ENCODE assay signal across 9 mouse cellular contexts in the genomic region with DNA sequence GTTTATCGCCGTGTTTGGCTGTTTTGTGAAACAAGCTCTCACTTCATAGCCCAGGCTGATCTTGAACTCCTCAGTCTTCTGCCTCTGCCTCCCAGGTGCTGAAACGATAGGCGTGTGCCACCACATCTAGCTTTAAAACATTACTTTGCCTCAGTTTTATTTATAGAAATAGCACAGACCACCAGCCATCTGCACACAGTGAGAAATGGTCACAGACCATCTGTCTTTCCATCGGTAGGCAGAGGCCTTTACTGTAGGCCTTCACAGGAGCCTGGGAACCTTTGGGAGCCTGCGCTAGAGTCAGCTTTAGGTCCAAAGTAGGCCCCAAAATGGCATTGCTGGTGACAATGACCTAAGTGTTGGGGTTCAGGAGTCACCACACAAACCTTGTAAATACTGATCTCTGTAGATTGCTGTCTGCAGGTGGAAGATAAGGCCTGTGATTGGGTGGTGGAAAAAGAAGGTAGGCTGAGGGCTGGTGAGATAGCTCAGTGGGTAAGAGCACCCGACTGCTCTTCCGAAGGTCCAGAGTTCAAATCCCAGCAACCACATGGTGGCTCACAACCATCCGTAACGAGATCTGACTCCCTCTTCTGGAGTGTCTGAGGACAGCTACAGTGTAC.
"Had no signal": no experiment of that assay in that cellular context is flagged by ENCODE, and none has a peak within 500 bp of the region (broad histone marks: within the 10 kb centered on the region; RNA-seq: fewer than 3 reads in every experiment).

No protein-coding gene starts in this region.

- DNase-seq: kidney, postnatal 14 days; layer of hippocampus, adult 9-11 months; layer of hippocampus, postnatal 36 days; left cerebral cortex, postnatal 4 days; lung, adult 18-20 months; retina, postnatal 1 day; right cerebral cortex, postnatal 14 days; thymus, adult 2 months; thymus, postnatal 25 days had no signal
